Mouse (Mus musculus) T-helper 2 cell (primary cell): ENCODE results near the gene Usp4.

Source experiments
- in situ Hi-C: fragments of 300-600 bp; cut with MboI, MseI; formaldehyde crosslinking; loops from one replicate; pipeline ENCODE4 v1.15.1; 2025; ENCODE audit warnings: high pct_unique_total_duplicates

Usp4 gene

GRCm38 (mm10) chr9:108341801-108342200, 5.9 kb upstream of the Usp4 start:
- in situ Hi-C loops = no loop called here

- in situ Hi-C loops = no loop called here
These were observed 5.3 kb upstream of the Usp4 start for GRCm38 (mm10) chr9:108342301-108342831.

- in situ Hi-C loops = no loop called here
These were observed 4.3 kb upstream of the Usp4 start for GRCm38 (mm10) chr9:108343331-108343730.

- in situ Hi-C loops = no loop called here
These were observed 3.8 kb upstream of the Usp4 start for GRCm38 (mm10) chr9:108343835-108344234.

GRCm38 (mm10) chr9:108344471-108344870, 3.2 kb upstream of the Usp4 start:
- in situ Hi-C loops = no loop called here

GRCm38 (mm10) chr9:108347024-108347423, 629 bp upstream of the Usp4 start:
- in situ Hi-C loops = loop anchor here (5.0 kb wide), 1 partner anchor 45 kb away; no protein-coding TSS in a partner anchor

- in situ Hi-C loops = loop anchor here (5.0 kb wide), 1 partner anchor 46 kb away; no protein-coding TSS in a partner anchor
These were observed 632 bp downstream of the Usp4 start for GRCm38 (mm10) chr9:108348290-108348680.

GRCm38 (mm10) chr9:108349727-108350126, 2.1 kb downstream of the Usp4 start:
- in situ Hi-C loops = loop anchor here (5.0 to 25.0 kb wide), 2 partner anchors 47 to 1487 kb away; no protein-coding TSS in a partner anchor

- in situ Hi-C loops = loop anchor here (10.0 to 25.0 kb wide), 2 partner anchors 167 to 1809 kb away; no protein-coding TSS in a partner anchor
These were observed 30.6 kb downstream of the Usp4 start for GRCm38 (mm10) chr9:108378234-108378633.

GRCm38 (mm10) chr9:108378736-108379135, 31.1 kb downstream of the Usp4 start:
- in situ Hi-C loops = loop anchor here (10.0 to 25.0 kb wide), 2 partner anchors 166 to 1809 kb away; no protein-coding TSS in a partner anchor

- in situ Hi-C loops = loop anchor here (10.0 to 25.0 kb wide), 2 partner anchors 166 to 1808 kb away; no protein-coding TSS in a partner anchor
These were observed 31.6 kb downstream of the Usp4 start for GRCm38 (mm10) chr9:108379294-108379693.

GRCm38 (mm10) chr9:108381382-108381781, 33.7 kb downstream of the Usp4 start:
- in situ Hi-C loops = loop anchor here (10.0 to 25.0 kb wide), 2 partner anchors 57 to 1806 kb away; no protein-coding TSS in a partner anchor

GRCm38 (mm10) chr9:108385006-108385405, 37.4 kb downstream of the Usp4 start:
- in situ Hi-C loops = loop anchor here (10.0 to 25.0 kb wide), 2 partner anchors 60 to 1802 kb away; no protein-coding TSS in a partner anchor

GRCm38 (mm10) chr9:108386816-108387215, 39.2 kb downstream of the Usp4 start:
- in situ Hi-C loops = loop anchor here (10.0 to 25.0 kb wide), 2 partner anchors 62 to 1800 kb away; no protein-coding TSS in a partner anchor

- in situ Hi-C loops = loop anchor here (10.0 to 25.0 kb wide), 2 partner anchors 64 to 1799 kb away; no protein-coding TSS in a partner anchor
These were observed 40.9 kb downstream of the Usp4 start for GRCm38 (mm10) chr9:108388601-108389000.

- in situ Hi-C loops = loop anchor here (10.0 to 25.0 kb wide), 2 partner anchors 64 to 1798 kb away; no protein-coding TSS in a partner anchor
These were observed 41.6 kb downstream of the Usp4 start for GRCm38 (mm10) chr9:108389220-108389619.

- in situ Hi-C loops = loop anchor here (25.0 kb wide), 1 partner anchor 1795 kb away; no protein-coding TSS in a partner anchor
These were observed 45.0 kb downstream of the Usp4 start, which contains the start of gene 1700102P08Rik for GRCm38 (mm10) chr9:108392676-108393075. TSS of gene 1700102P08Rik (plus strand) at chr9:108392805.

GRCm38 (mm10) chr9:108394191-108394590, 46.5 kb downstream of the Usp4 start:
- in situ Hi-C loops = loop anchor here (25.0 kb wide), 1 partner anchor 1793 kb away; no protein-coding TSS in a partner anchor

- in situ Hi-C loops = loop anchor here (25.0 kb wide), 1 partner anchor 1792 kb away; no protein-coding TSS in a partner anchor
These were observed 47.8 kb downstream of the Usp4 start for GRCm38 (mm10) chr9:108395427-108395826.

- in situ Hi-C loops = loop anchor here (25.0 kb wide), 1 partner anchor 1789 kb away; no protein-coding TSS in a partner anchor
These were observed 50.7 kb downstream of the Usp4 start for GRCm38 (mm10) chr9:108398324-108398723.

GRCm38 (mm10) chr9:108401186-108401960, 53.7 kb downstream of the Usp4 start:
- in situ Hi-C loops = loop anchor here (25.0 kb wide), 1 partner anchor 561 kb away; the partner anchor contains the start of gene Col7a1

- in situ Hi-C loops = loop anchor here (25.0 kb wide), 1 partner anchor 559 kb away; the partner anchor contains the start of gene Col7a1
These were observed 55.4 kb downstream of the Usp4 start for GRCm38 (mm10) chr9:108403081-108403480.
